Mouse (Mus musculus) hematopoietic stem cell, adult 5-6 weeks (primary cell): ENCODE measurements around the gene Pglyrp2. TPM values are rescaled to one million over a fixed set of nuclear protein-coding genes. Genes with fewer than 3 reads are reported as not detected.

Experiments
- ATAC-seq, 2 experiments: fragments of 125-278 bp in 1 of 2; replicated peaks in 1 of 2; 2 replicates each; pipeline ENCODE4 v1.8.0; 2016 to 2017; ENCODE audit warnings: inconsistent platforms in 2 of 2, mild to moderate bottlenecking in 2 of 2, moderate number of reproducible peaks in 2 of 2, low read depth in 1 of 2, moderate TSS enrichment in 1 of 2; ENCODE audit not compliant: low FRiP score in 2 of 2, poor library complexity in 2 of 2, severe bottlenecking in 2 of 2, insufficient read depth in 1 of 2, low TSS enrichment in 1 of 2
- total RNA-seq: library from RNA; stranded (forward); fragments of 172-1452, 232-1000 nt; gene quantifications from 2 replicates; pipeline ENCODE4 v1.2.3, GENCODE M21; 2017

Gene Pglyrp2
- total RNA-seq, 1 experiment from 2014 or later: 57.8 TPM

DNA sequence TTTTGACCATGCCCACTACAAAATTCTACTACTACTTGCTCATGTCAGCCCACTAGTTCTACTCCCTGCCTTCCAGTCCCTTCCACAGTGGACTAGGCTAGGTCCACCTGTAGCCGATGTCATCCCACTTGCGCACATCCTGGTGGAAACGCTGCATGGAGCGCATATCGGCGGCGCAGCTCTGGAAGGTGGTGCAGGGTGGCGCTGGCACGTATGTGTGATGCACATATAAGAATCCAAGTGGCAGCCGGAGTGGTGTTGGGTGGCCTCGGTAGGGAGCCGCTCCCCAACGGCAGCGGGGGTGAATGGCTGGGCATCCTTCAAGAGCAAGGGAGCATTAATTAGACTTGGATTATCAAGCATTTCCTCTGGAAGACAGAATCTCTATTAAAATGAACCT lies 7.2 kb downstream of the Pglyrp2 start:
- no peak for ATAC-seq

DNA sequence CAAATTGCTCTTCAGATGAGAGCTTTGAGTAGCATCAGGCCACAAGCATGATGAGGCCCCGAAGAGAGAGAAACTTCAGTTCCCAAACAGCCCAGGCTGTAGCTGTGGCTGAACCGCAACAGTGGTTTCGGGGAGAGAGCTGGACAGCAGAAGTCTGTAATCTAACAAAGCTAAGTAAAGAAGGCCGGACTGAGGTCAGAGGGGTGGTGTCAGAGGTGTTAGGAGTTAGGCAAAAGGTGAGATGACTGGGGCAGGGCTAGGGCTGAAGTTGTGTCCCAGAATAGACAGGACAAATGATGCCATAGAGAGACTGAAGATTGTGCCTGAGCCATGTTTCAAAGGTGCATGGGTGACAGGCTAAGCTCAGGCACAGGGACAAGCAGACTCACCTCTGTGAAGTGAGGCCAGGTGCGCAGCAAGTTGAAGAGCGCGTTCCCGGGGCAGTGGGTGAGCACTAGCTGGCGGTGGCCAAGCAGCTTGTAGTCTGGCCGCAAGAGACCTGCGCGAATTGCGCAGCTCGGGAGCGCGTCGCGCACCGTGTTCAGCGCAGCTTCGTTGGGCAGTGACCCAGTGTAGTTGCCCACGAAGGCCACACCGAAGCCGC lies 8.4 kb downstream of the Pglyrp2 start:
- ATAC-seq: no peak

DNA sequence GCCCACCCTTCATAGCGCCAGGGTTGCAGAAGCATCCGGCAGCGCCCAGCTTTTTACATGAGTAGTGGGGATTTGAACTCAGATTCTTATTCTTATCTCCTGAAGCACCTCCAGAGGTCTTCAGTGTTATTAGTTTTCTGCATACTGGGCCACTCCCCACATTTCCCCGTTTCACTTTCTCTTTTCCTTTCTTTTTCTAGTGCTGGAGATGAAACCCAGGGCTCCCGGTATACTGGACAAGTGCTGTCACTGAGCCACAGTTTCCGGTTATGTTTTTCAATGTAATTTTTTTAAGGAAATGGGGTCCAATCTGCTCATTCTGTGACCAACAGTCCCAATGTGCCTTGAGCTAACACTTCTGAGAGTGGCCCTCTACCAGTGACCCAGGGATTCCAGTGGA lies 12.1 kb downstream of the Pglyrp2 start:
- no peak for ATAC-seq

DNA sequence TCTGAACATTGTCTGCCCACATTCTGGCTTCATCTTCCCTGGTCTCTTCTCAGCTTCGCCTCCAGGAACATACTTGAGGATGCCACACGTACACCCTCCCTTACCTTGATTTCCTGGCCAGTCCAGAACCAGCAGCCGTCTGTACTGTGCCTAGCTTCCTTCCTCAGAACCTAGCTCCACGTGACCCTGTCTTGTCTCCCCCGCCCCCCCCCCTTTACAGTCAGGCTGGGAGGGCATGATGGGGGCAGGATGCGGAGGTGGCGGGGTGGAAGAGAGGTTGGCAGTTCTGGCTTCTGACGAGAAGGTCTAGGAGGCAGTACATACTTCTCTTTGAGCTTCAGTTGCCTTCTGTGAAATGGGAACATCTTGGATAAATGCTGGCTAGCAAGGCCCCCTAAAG lies 20.6 kb downstream of the Pglyrp2 start, which contains the start of gene Rasal3:
Rasal3 (minus strand) TSS at position 167 of the 400 bp plus-strand sequence.
- ATAC-seq: peak; percentile 68 to 80

DNA sequence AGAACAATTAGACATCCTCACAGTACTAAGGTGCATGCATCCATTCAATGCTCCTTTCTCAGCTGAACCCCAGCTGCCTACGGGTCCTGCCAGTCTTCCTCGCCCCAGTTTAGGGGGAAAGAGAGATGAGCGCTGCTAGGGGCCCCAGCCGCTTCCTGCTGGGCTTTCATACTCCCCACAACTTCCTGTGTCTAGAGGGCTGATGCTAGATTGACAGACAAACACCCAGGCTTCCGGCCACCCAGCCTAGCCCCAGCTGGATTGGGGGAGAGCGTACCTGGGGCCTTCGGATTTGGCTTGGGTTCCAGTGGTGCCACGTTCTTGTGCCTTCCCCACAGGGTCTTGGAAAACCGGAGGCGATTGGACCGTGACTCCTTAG lies 21.2 kb downstream of the Pglyrp2 start:
- ATAC-seq: peak; percentile 77 to 86

DNA sequence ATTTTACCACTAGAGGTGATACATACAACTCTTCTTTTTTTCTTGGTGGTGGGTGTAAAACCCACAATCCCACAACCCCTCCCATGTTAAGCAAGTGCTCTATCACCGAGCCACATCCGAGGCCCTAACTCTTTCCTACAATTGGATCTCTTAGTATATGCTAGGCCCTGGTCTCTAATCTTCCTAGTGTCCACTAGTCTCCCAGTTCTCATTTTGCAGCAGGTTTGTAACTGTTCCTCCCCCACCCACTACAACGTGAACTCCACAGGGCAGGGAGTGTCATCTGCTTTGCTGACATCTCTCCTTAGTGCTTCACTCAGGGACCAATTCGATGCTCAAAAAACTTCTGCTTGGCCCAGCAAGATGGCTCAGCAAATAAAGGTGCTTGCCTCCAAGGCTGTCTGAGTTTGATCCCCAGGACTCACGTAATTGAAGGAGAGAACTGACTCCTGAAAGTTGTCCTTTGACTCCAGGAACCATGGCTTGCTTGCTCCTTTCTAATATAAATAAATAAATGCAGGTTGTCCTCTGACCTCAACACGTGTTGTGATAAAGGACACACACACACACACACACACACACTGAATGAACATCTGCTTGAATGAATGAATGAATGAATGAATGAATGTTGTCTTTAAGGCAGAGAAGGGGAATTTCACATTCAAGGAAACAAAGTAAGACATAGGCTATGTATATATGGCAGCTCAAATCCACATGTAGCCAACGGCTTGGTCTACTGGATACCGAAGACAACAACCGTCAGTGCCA lies 21.8 kb downstream of the Pglyrp2 start:
- ATAC-seq: no peak

DNA sequence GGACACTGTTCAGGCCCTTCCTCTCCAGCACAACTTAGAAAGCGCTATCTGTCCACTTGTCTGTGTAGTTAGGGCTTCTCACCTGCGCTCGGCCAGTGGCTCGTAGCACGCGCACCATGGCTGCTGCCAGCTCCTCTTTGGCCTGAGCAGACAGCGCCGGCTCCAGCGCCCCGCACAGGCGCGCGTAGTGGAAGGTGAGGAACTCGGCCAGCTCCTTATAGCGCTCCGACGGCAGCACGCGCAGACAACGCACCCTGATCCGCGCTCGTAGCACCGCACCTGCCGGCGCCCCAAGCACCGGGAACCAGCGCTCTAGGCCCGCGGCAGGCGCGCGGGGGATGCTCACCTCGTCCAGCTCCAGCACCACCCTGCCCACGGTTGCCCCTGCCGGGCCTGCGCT lies 27.7 kb downstream of the Pglyrp2 start:
- no peak for ATAC-seq

DNA sequence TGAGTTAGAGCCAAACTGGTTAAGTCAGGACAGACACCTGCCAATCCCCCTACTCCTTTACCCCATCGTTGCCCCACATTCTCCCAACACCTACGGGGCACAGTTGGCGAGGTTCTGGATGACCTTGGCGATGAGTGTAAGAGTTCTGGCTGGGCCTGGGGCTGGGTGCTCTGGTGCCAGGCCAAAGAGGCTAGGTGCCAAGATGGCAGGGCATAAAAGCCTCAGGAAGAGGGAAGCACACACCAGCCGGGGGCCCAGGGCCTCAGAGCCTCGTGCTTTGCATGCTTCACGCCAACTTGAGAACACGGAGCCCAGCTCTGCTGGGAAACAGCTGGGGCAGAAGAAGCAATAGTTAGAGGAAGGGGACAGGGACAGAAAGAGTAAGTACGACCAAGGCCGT lies 30.0 kb downstream of the Pglyrp2 start:
- no peak for ATAC-seq

DNA sequence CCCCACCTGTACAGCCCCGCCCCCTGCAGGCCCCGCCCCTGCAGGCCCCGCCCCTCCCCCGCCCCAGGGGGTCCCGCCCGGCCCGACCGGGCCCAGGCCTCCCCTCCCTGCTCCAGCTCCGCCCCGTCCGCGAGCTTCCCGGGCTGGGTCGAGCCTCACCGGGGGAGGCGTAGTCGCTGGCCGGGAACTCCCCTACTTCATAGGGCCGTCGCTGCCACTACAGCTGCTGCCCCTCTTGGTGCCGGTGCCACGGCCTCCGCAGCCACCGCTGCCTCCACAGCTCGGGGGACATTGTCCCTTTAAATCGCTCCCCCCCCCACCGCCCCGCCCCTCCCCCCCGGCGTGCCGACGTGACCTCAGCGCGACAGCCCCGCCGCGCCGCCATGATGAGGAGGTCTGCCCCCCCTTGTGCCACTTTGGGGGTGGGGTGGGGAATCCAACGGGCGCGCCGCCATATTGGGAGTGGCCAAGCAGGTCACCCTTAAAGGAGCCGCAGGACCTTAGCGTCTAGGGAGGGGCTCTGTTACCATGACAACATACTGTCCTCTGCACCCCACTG lies 34.8 kb downstream of the Pglyrp2 start, which contains the start of gene Wiz:
Wiz (minus strand) TSS at position 339 of the 559 bp plus-strand sequence.
- peak; percentile 76 to 80 for ATAC-seq

DNA sequence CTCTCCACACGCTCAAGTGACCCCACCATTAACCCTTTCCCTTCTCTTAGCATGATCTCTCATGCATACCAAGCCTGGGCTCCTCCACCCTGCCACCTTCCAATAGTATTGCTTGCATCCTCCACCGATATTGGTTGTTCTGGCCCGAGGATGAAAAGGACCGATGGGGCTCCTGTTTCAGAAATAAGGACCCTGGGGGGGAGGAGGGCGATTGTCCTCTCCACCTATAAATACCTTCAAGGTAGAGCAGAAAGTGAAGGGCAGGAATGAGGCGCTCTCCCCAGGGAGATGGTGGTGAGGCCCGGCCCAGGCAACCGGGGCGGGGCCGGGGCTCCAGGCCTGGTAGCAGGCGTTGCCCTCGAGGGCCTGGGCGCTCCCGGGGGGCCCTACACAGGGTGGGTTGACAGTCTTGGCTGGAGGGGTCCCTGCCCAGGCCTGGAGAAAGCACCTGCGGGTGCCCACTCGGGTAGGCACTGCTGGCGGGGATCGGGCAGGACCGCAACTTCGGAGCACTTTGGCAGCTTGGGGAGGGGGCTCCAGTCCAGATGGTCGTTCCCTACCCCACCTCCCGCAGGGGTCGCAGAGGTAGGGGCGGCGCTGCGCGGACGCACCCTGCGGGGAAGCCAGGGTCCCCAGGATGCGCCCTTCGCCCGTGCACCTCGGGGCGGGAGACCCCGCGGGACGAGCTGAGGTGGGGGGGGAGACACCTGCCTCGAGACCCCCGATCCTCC lies 35.4 kb downstream of the Pglyrp2 start:
- ATAC-seq: no peak

DNA sequence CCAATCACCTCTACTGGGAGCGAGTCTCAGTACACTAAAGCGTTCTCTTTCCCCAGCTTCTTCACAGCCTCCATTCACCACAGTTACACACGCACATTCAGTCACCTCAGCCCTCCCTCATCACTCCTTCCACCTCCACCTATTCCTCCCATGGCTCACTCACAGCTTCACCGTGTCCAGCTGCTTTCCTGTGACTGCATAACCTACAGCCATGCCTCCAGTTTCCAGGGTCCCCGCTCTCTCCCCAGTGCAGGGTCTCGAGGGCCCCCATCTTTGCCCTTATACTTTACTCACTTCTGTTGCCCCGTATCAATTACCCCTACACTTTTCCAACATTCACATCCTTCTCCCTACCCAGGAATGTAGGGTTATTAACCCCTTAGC lies 36.0 kb downstream of the Pglyrp2 start:
- no peak for ATAC-seq

DNA sequence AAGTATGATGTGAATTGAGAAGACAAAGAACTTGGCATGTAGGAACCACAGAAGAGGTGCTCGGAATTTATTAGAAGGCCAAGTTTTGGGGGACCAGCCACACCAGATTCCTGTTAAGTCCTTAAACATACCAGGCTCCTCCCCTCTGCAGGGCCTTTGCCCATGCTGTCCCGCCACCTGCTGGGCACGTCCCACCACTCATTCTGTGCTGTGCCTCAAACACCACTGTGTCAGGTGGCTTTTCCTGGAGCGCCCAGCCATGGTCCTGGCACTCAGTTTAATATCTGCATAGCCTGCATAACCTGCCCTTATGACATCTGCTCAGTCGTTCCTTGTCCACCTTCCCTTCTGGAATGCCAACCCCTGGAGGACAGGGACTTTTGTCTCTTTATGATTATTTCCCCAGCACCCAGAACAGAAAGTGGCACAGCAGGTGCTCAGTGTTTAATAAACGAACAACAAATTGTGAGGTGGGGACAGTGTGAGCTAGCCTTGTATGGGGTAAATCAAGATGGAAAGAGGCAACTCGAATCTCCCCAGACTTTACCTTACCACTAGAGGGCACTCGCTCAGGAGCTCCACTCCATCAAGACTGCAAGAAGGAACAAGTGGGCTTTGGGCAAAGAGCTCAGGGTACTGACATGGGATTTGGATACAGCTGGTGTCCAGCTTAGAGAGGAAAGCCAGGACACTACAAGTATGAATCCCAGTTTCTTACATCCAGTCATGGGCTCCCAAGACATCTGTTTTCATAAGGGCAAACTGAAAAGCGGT lies 37.1 kb downstream of the Pglyrp2 start:
- ATAC-seq: peak; percentile 31 to 42; a peak in 2 of 4 replicates

DNA sequence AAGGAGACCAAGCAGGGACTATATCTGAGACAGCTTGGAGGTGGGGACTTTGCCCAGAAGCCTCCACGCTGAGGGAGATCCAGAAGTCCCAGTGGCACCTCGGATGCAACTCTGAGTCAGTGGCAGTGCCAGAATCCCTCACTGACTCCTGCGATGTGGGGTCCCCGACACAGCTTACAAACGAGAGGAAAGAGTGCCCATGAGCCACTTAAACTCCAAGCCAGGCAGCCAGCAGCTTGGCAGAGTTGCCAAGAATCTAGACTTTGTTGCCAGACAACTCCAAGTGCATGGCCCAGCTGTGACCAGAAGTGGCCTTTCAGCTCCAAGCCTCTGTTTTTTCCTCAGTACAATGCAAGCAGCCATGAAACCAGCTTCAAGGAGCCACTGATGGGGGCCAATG lies 40.3 kb downstream of the Pglyrp2 start:
- no peak for ATAC-seq

DNA sequence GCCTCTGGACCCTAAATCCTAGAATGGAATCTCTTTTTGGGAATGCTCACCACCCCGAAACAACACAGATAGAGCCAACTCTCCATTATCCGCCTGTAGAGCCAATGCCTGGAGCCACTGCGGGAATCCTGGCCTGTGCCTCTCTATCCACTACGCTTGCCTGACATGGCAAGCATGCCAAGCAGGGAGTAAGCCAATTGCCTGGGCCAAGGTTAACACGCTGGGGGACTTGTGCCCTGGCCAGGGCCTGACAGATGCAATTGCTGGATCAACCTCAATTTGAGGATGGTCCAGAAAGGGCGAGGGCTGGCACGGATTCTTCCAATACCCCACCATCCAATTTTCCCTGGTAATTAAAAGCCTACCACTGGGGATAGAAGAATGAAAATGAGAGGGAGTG lies 41.4 kb downstream of the Pglyrp2 start:
- no peak for ATAC-seq

DNA sequence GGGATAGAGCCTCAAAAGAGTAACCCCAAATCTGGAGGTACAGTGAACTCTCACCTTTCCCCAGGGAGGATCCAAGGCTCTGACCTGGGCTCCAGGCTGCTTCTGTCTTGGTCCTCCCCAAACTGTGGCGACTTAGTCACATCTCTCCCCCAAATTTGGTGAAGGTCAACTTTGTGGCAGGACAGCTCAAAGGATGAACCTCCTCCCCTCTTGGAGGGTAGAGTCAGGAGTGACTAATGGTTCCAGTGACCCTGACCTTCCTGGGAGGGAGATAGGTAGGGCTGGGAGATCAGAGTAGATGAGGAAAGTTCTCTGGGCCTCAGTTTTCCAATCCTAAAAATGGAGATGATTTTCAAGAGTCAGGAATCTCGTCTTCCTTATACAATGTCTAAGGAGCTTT lies 45.2 kb downstream of the Pglyrp2 start:
- no peak for ATAC-seq

DNA sequence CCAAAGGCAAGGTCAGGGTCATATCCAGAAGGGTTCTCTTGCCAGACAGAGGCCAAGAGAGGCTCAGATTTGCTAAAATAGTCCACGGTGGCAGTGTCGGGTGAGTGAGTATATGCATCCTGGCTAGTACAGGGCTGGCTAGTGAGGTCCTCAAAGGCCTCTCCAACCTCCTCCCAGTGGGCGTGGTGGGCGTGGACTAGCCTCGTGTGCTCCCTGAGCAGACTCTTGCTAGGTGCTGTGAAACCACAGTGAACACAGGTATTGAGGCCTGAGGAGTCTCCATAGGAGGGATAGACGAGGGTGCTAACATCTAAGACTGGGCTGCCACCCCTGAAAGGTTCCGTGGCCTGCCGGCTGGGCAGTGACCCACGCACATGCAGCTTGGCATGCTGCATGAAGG lies 46.8 kb downstream of the Pglyrp2 start:
- no peak for ATAC-seq

DNA sequence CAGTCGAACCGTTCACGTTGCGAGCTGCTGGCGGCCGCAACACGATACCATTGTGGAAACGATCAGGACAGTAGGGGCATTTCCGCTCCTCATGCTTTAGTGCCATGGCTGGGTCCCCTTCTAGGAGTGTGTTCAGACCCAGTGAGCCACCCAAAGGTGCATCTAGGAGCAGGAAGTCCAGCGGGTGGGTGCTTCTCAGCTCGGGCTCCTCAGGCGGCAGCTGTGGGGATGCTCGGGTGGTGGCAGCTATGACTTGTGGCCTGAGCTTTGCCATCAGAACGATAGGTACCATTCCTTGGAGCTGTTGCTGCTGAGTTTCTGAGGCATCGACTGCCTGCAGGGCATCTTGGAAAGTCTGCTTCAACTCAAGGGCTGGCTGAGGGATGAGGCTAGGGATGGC lies 47.5 kb downstream of the Pglyrp2 start:
- ATAC-seq: no peak
